Mouse (Mus musculus) stomach, postnatal 0 days (tissue): Measurements from ENCODE around the gene Gp1bb. TPM values are rescaled to one million over a fixed set of nuclear protein-coding genes. Genes with fewer than 3 reads are reported as not detected.

ENCODE experiments used
- ATAC-seq: fragments of 200-750 bp; cut with Nextera tagmentation; 2 replicates; pipeline ENCODE4 v1.8.0; 2017; ENCODE audit not compliant: low FRiP score, low TSS enrichment
- DNase-seq: peaks from one replicate; pipeline ENCODE4 v3.0.0-alpha.2; 2016; ENCODE audit warnings: low spot score
- H3K27ac ChIP-seq: fragments of 300-500 bp; sonication (generic); replicated peaks from 2 replicates; pipeline ENCODE4 v1.5.1; 2014; ENCODE audit warnings: mild to moderate bottlenecking, control low read depth
- H3K27me3 ChIP-seq: fragments of 300-500 bp; sonication (generic); 2 replicates; pipeline ENCODE4 v1.6.1; 2014; ENCODE audit warnings: low read length; ENCODE audit not compliant: control insufficient read depth, insufficient read depth
- H3K36me3 ChIP-seq: fragments of 300-500 bp; sonication (generic); 2 replicates; pipeline ENCODE4 v1.6.1; 2014; ENCODE audit warnings: low read length, mixed read lengths; ENCODE audit not compliant: control insufficient read depth, insufficient read depth
- H3K4me1 ChIP-seq: fragments of 300-500 bp; sonication (generic); replicated peaks from 2 replicates; pipeline ENCODE4 v1.6.1; 2014; ENCODE audit warnings: antibody characterized with exemption; ENCODE audit not compliant: control insufficient read depth, insufficient read depth
- H3K4me2 ChIP-seq: fragments of 300-500 bp; sonication (generic); replicated peaks from 2 replicates; pipeline ENCODE4 v1.6.1; 2014; ENCODE audit warnings: low read depth, mild to moderate bottlenecking, control low read depth, moderate library complexity
- H3K4me3 ChIP-seq: fragments of 300-500 bp; sonication (generic); 2 replicates; pipeline ENCODE4 v1.5.1; 2014; ENCODE audit warnings: low read depth, low read length, control low read depth
- H3K9ac ChIP-seq: fragments of 300-500 bp; sonication (generic); 2 replicates; pipeline ENCODE4 v1.6.1; 2014; ENCODE audit warnings: mild to moderate bottlenecking, low read length, control low read depth, mixed read lengths
- H3K9me3 ChIP-seq: fragments of 300-500 bp; sonication (generic); 2 replicates; pipeline ENCODE4 v1.6.1; 2016; ENCODE audit warnings: low read length; ENCODE audit not compliant: control insufficient read depth
- CTCF ChIP-seq: IDR thresholded peaks from 2 replicates; pipeline ENCODE4 v1.5.1; 2016; ENCODE audit warnings: antibody characterized with exemption, low read depth, mild to moderate bottlenecking, moderate library complexity
- EP300 ChIP-seq: optimal IDR thresholded peaks from 2 replicates; pipeline ENCODE3; 2016; ENCODE audit warnings: antibody characterized with exemption
- WGBS: fragments of 180-500 bp; shearing (Covaris S2); extraction: QIAGEN DNeasy Blood & Tissue Kit; methylation state at CpG from one replicate; pipeline ENCODE4 v1.1.7; 2014; 5-methylcytosine and 5-hydroxymethylcytosine counted together
- polyA plus RNA-seq: library from polyadenylated mRNA; unstranded; fragments of >200 nt; fragmentation: Nextera tagmentation; extraction: Ambion mirVana; gene quantifications from 2 replicates; pipeline ENCODE4 v1.2.1, GENCODE M21; 2015

The Gp1bb gene
- polyA plus RNA-seq, 1 experiment from 2014 or later = 4.6 TPM

DNA sequence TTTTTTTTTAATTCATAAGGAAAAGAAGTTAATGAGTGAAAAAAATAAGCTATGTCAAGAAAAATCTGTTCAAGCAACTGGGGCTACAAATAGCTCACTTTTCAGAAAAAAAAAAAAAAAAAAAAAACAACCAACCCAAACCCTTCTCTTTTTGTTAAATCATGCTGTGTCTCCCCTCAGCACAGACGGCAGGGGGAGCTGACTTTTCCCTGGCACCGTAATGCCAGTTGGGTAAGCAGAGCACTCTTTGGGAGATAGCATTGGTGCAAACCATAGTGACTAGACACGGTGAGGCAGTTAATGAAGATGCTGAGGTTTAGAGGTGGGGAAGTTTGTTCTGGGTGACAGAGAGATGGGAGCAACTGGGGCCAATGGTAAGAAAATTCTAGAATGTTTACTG is 9.9 kb upstream of the Gp1bb start:
- 52% methylated on average over 3 of the region's 3 CpGs for WGBS
- no peak for ATAC-seq
- Histone ChIP-seq H3K9ac (no peak overlapping the region), H3K9me3 (no peaks in the 10 kb centered on the region), H3K27ac (no peak overlapping the region), H3K4me2 (no peak overlapping the region), H3K36me3 (no peaks in the 10 kb centered on the region), H3K4me3 (no peak overlapping the region), H3K27me3 (no peaks in the 10 kb centered on the region), H3K4me1 (no peaks in the 10 kb centered on the region)
- no peak for DNase-seq
- TF ChIP-seq CTCF = peak; percentile 52
- no peak for TF ChIP-seq EP300

DNA sequence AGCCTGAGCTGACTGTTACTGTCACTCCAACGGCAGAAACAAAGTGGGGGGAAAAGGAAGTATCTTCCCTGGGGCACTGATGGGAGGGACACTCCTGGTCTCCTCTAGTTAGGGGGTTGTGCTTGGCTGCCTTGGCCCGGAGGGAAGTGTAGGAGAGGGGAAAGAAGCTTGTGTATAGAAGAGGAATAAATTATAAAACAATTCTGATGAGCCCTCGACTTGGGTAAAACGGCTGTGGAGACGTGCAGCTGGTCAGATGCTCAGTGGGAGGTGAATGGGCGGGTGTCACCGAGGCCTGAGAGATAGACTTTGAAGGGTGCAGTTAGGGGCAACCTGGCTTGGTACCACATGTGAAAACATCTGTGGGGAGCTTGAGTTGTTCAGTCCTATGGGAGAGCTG is 8.9 kb upstream of the Gp1bb start:
- WGBS = 59% methylated on average over 7 of the region's 7 CpGs
- H3K36me3 ChIP-seq = no peaks in the 10 kb centered on the region
- DNase-seq (no peak), ATAC-seq (no peak)
- no peak overlapping the region for H3K4me3 ChIP-seq
- H3K27me3 ChIP-seq = no peaks in the 10 kb centered on the region
- no peak overlapping the region for H3K4me2 ChIP-seq
- no peaks in the 10 kb centered on the region for H3K9me3 ChIP-seq
- H3K4me1 ChIP-seq = no peaks in the 10 kb centered on the region
- H3K27ac ChIP-seq = no peak overlapping the region
- H3K9ac ChIP-seq = no peak overlapping the region
- TF ChIP-seq CTCF (no peak), EP300 (no peak)

DNA sequence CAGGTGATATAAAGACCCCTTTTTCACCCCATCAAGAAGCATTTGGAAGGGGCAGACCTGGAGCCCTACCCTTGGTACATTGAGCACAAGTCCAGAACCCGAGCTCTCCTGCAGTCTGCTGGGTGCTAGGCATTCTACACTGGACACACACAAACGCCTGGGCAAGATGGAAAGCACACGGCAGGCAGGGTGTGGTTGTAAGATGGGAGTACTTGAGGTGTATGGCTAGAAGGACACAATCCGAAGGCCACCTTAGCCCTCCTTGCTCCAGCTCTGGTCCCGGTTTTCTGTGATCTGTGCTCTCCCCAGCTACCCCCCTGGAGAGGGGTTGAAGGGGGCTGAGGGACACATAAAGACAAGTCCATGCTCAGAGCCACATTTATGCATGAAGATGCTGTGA is 8.1 kb upstream of the Gp1bb start:
- H3K27ac ChIP-seq = no peak overlapping the region
- DNase-seq = no peak
- no peak overlapping the region; the same call in 1 of the 2 replicates for H3K9ac ChIP-seq
- WGBS = 48% methylated on average over 5 of the region's 5 CpGs
- H3K9me3 ChIP-seq = no peaks in the 10 kb centered on the region
- ATAC-seq = no peak
- H3K36me3 ChIP-seq = no peaks in the 10 kb centered on the region
- no peaks in the 10 kb centered on the region for H3K27me3 ChIP-seq
- TF ChIP-seq EP300 = no peak
- TF ChIP-seq CTCF = no peak
- peak overlapping the region; percentile 97 for H3K4me2 ChIP-seq
- H3K4me3 ChIP-seq = peak overlapping the region; percentile 70; the same call in 1 of the 2 replicates
- no peaks in the 10 kb centered on the region for H3K4me1 ChIP-seq

GRCm38 (mm10) chr16:18629390-18630231 is 7.4 kb upstream of the Gp1bb start, which contains the start of gene Sept5:
TSS of gene Sept5 (minus strand) at chr16:18629954.
- peak within 1 kb of the TSS; percentile 67 for H3K27ac ChIP-seq
- no peaks in the 10 kb centered on the region for H3K9me3 ChIP-seq
- H3K4me2 ChIP-seq = peak within 1 kb of the TSS; percentile 97
- H3K36me3 ChIP-seq = no peaks in the 10 kb centered on the region
- under 1% methylated on average over 66 of the region's 93 CpGs for WGBS
- no peak for TF ChIP-seq CTCF
- TF ChIP-seq EP300 = no peak
- H3K4me1 ChIP-seq = no peaks in the 10 kb centered on the region
- 0 out of 2 replicates have a peak, but pooled peaks cover 4% of the 10 kb centered on the region for H3K27me3 ChIP-seq
- DNase-seq (peak; percentile 69), ATAC-seq (peak; percentile 55)
- peak within 1 kb of the TSS; percentile 70 for H3K4me3 ChIP-seq
- H3K9ac ChIP-seq = peak within 1 kb of the TSS; percentile 73

- H3K4me3 ChIP-seq = peak overlapping the region; percentile 70
- H3K36me3 ChIP-seq = no peaks in the 10 kb centered on the region
- TF ChIP-seq CTCF = no peak
- TF ChIP-seq EP300 = no peak
- ATAC-seq (no peak), DNase-seq (no peak)
- H3K9me3 ChIP-seq = no peaks in the 10 kb centered on the region
- H3K9ac ChIP-seq = peak overlapping the region; percentile 73
- H3K27ac ChIP-seq = peak overlapping the region; percentile 67
- peak overlapping the region; percentile 97 for H3K4me2 ChIP-seq
- H3K27me3 ChIP-seq = 0 out of 2 replicates have a peak, but pooled peaks cover 4% of the 10 kb centered on the region
- no peaks in the 10 kb centered on the region for H3K4me1 ChIP-seq
- 39% methylated on average over 2 of the region's 2 CpGs for WGBS
Measured at GRCm38 (mm10) chr16:18628948-18629340, 6.7 kb upstream of the Gp1bb start.
